Mouse (Mus musculus) E14TG2a.4 (cell line): ENCODE data around the gene Kctd7.

ENCODE experiments used
- H3K27me3 ChIP-seq: 2 replicates; pipeline ENCODE4 v1.6.1; 2014; ENCODE audit warnings: low read length, control low read depth; ENCODE audit not compliant: insufficient read depth
- H3K36me3 ChIP-seq: 2 replicates; pipeline ENCODE4 v1.6.1; 2014; ENCODE audit warnings: low read length, control low read depth; ENCODE audit not compliant: insufficient read depth
- H3K4me1 ChIP-seq: replicated peaks from 2 replicates; pipeline ENCODE4 v1.6.1; 2014; ENCODE audit warnings: low read depth, low read length, control low read depth
- H3K4me3 ChIP-seq: replicated peaks from 2 replicates; pipeline ENCODE4 v1.5.1; 2014; ENCODE audit warnings: mild to moderate bottlenecking, low read length
- H3K9me3 ChIP-seq: 2 replicates; pipeline ENCODE4 v1.6.1; 2014; ENCODE audit warnings: low read length, control low read depth
- CTCF ChIP-seq: conservative IDR thresholded peaks from 2 replicates; pipeline ENCODE4 v1.5.1; 2014; ENCODE audit warnings: low read length
- NANOG ChIP-seq: IDR thresholded peaks from 2 replicates; pipeline ENCODE4 v1.6.1; 2014; ENCODE audit warnings: borderline replicate concordance, low read length, mixed read lengths
- POU5F1 ChIP-seq: IDR thresholded peaks from 2 replicates; pipeline ENCODE4 v1.6.1; 2014; ENCODE audit warnings: low read length, borderline replicate concordance

The Kctd7 gene

GRCm38 (mm10) chr5:130136597-130136996, 8.1 kb upstream of the Kctd7 start:
- peaks cover 11% of the 10 kb centered on the region for H3K4me1 ChIP-seq
- H3K36me3 ChIP-seq = peaks cover 45% of the 10 kb centered on the region
- H3K4me3 ChIP-seq = no peak overlapping the region
- no peaks in the 10 kb centered on the region for H3K9me3 ChIP-seq
- TF ChIP-seq NANOG = no peak
- no peak for TF ChIP-seq POU5F1
- no peak for TF ChIP-seq CTCF
- peaks cover 5% of the 10 kb centered on the region; the same call in 1 of the 2 replicates for H3K27me3 ChIP-seq

- H3K4me3 ChIP-seq = no peak overlapping the region
- peak; percentile 95 for TF ChIP-seq CTCF
- no peak for TF ChIP-seq POU5F1
- TF ChIP-seq NANOG = no peak
- no peaks in the 10 kb centered on the region for H3K9me3 ChIP-seq
- peaks cover 23% of the 10 kb centered on the region for H3K36me3 ChIP-seq
- H3K27me3 ChIP-seq = peaks cover 27% of the 10 kb centered on the region
- peaks cover 22% of the 10 kb centered on the region for H3K4me1 ChIP-seq
Measured at GRCm38 (mm10) chr5:130139393-130139792, 5.3 kb upstream of the Kctd7 start.

- peaks cover 35% of the 10 kb centered on the region for H3K27me3 ChIP-seq
- no peaks in the 10 kb centered on the region for H3K9me3 ChIP-seq
- no peak overlapping the region for H3K4me3 ChIP-seq
- peaks cover 23% of the 10 kb centered on the region for H3K4me1 ChIP-seq
- peaks cover 12% of the 10 kb centered on the region for H3K36me3 ChIP-seq
- TF ChIP-seq POU5F1 = no peak
- TF ChIP-seq CTCF = no peak
- TF ChIP-seq NANOG = no peak
Measured at GRCm38 (mm10) chr5:130141138-130141537, 3.5 kb upstream of the Kctd7 start.

GRCm38 (mm10) chr5:130142041-130142440, 2.6 kb upstream of the Kctd7 start:
- Histone ChIP-seq H3K4me3 (no peak overlapping the region), H3K36me3 (peaks cover 3% of the 10 kb centered on the region), H3K27me3 (peaks cover 42% of the 10 kb centered on the region), H3K4me1 (peaks cover 22% of the 10 kb centered on the region), H3K9me3 (no peaks in the 10 kb centered on the region)
- TF ChIP-seq CTCF (no peak), POU5F1 (no peak), NANOG (no peak)

- H3K9me3 ChIP-seq = no peaks in the 10 kb centered on the region
- TF ChIP-seq CTCF (no peak), NANOG (no peak), POU5F1 (no peak)
- H3K36me3 ChIP-seq = no peaks in the 10 kb centered on the region
- H3K4me1 ChIP-seq = peaks cover 22% of the 10 kb centered on the region
- H3K27me3 ChIP-seq = peaks cover 49% of the 10 kb centered on the region
- H3K4me3 ChIP-seq = no peak overlapping the region
Measured at GRCm38 (mm10) chr5:130143101-130143500, 1.6 kb upstream of the Kctd7 start.

GRCm38 (mm10) chr5:130143977-130144333, 706 bp upstream of the Kctd7 start:
- H3K4me1 ChIP-seq = peaks cover 22% of the 10 kb centered on the region
- TF ChIP-seq POU5F1 (no peak), NANOG (no peak), CTCF (no peak)
- H3K36me3 ChIP-seq = 0 out of 2 replicates have a peak, but pooled peaks cover 2% of the 10 kb centered on the region
- H3K4me3 ChIP-seq = peak overlapping the region; percentile 89
- no peaks in the 10 kb centered on the region for H3K9me3 ChIP-seq
- H3K27me3 ChIP-seq = peaks cover 49% of the 10 kb centered on the region

GRCm38 (mm10) chr5:130145961-130146360, 1.3 kb downstream of the Kctd7 start:
- H3K4me3 ChIP-seq = no peak overlapping the region
- H3K36me3 ChIP-seq = 0 out of 2 replicates have a peak, but pooled peaks cover 2% of the 10 kb centered on the region
- H3K27me3 ChIP-seq = peaks cover 49% of the 10 kb centered on the region
- peaks cover 22% of the 10 kb centered on the region for H3K4me1 ChIP-seq
- TF ChIP-seq NANOG (no peak), CTCF (no peak), POU5F1 (no peak)
- H3K9me3 ChIP-seq = no peaks in the 10 kb centered on the region

GRCm38 (mm10) chr5:130149726-130150310, 5.2 kb downstream of the Kctd7 start:
- Histone ChIP-seq H3K4me1 (peaks cover 25% of the 10 kb centered on the region), H3K4me3 (no peak overlapping the region), H3K36me3 (peaks cover 8% of the 10 kb centered on the region; the same call in 1 of the 2 replicates), H3K27me3 (peaks cover 22% of the 10 kb centered on the region), H3K9me3 (no peaks in the 10 kb centered on the region)
- TF ChIP-seq CTCF (no peak), POU5F1 (no peak), NANOG (no peak)

GRCm38 (mm10) chr5:130154286-130154685, 9.6 kb downstream of the Kctd7 start:
- Histone ChIP-seq H3K4me3 (no peak overlapping the region), H3K27me3 (no peaks in the 10 kb centered on the region), H3K4me1 (peaks cover 15% of the 10 kb centered on the region), H3K36me3 (peaks cover 5% of the 10 kb centered on the region; the same call in 1 of the 2 replicates), H3K9me3 (no peaks in the 10 kb centered on the region)
- no peak for TF ChIP-seq CTCF
- no peak for TF ChIP-seq POU5F1
- TF ChIP-seq NANOG = no peak
